Mouse (Mus musculus) embryonic facial prominence, embryonic 12.5 days (tissue): ENCODE data around the gene Gm42957. TPM values are rescaled to one million over a fixed set of nuclear protein-coding genes. Genes with fewer than 3 reads are reported as not detected.
"Not testable (repeated sequence)": the region's sequence is repeated elsewhere in the genome, so short reads cannot be mapped to it uniquely, and the experiment has no call there.

ENCODE experiments used
- ATAC-seq: fragments of 200-750 bp; cut with Nextera tagmentation; 2 replicates; pipeline ENCODE4 v1.8.0; 2017; ENCODE audit not compliant: insufficient number of reproducible peaks, insufficient read depth, low FRiP score, low TSS enrichment
- H3K27ac ChIP-seq: fragments of 300-500 bp; sonication (generic); 2 replicates; pipeline ENCODE4 v1.5.1; 2016; ENCODE audit warnings: mild to moderate bottlenecking
- H3K27me3 ChIP-seq: fragments of 300-500 bp; sonication (generic); 2 replicates; pipeline ENCODE4 v1.6.1; 2016; ENCODE audit warnings: mild to moderate bottlenecking, moderate library complexity
- H3K36me3 ChIP-seq: fragments of 300-500 bp; sonication (generic); 2 replicates; pipeline ENCODE4 v1.6.1; 2016; ENCODE audit warnings: mild to moderate bottlenecking
- H3K4me1 ChIP-seq: fragments of 300-500 bp; sonication (generic); 2 replicates; pipeline ENCODE4 v1.6.1; 2016
- H3K4me2 ChIP-seq: fragments of 300-500 bp; sonication (generic); replicated peaks from 2 replicates; pipeline ENCODE4 v1.6.1; 2016; ENCODE audit warnings: mild to moderate bottlenecking, moderate library complexity
- H3K4me3 ChIP-seq: fragments of 300-500 bp; sonication (generic); 2 replicates; pipeline ENCODE4 v1.5.1; 2016; ENCODE audit warnings: mild to moderate bottlenecking
- H3K9ac ChIP-seq: fragments of 300-500 bp; sonication (generic); 2 replicates; pipeline ENCODE4 v1.6.1; 2016; ENCODE audit warnings: mild to moderate bottlenecking, moderate library complexity
- H3K9me3 ChIP-seq: fragments of 300-500 bp; sonication (generic); 2 replicates; pipeline ENCODE4 v1.6.1; 2016; ENCODE audit warnings: mild to moderate bottlenecking, moderate library complexity
- whole genome bisulfite sequencing: fragments of 180-500 bp; shearing (Covaris S2); methylation state at CpG from one replicate; pipeline ENCODE4 v1.1.7; 2016; 5-methylcytosine and 5-hydroxymethylcytosine counted together
- polyA plus RNA-seq: library from polyadenylated mRNA; unstranded; fragments of >200 nt; fragmentation: Nextera tagmentation; extraction: Ambion mirVana; gene quantifications from 2 replicates; pipeline ENCODE4 v1.2.1, GENCODE M21; 2016

Gm42957 gene
- polyA plus RNA-seq, 1 experiment from 2014 or later, result 0.10 TPM

- ATAC-seq, result no peak
- peaks cover 52% of the 10 kb centered on the region for H3K4me1 ChIP-seq
- H3K4me3 ChIP-seq, result peak overlapping the region; percentile 47; the same call in 1 of the 2 replicates
- H3K36me3 ChIP-seq, result no peaks in the 10 kb centered on the region
- no peak overlapping the region for H3K9ac ChIP-seq
- peak overlapping the region; percentile 96 for H3K4me2 ChIP-seq
- peaks cover 17% of the 10 kb centered on the region for H3K27me3 ChIP-seq
- no peak overlapping the region for H3K27ac ChIP-seq
- H3K9me3 ChIP-seq, result no peaks in the 10 kb centered on the region
- 44% methylated on average over 8 of the region's 8 CpGs for WGBS
Observed at GRCm38 (mm10) chr3:96599069-96599393, 36.2 kb upstream of the Gm42957 start.

- ATAC-seq, result no peak
- no peak overlapping the region for H3K4me2 ChIP-seq
- H3K27ac ChIP-seq, result no peak overlapping the region
Observed at GRCm38 (mm10) chr3:96599411-96599810, 35.9 kb upstream of the Gm42957 start.

GRCm38 (mm10) chr3:96600639-96601250 is 34.5 kb upstream of the Gm42957 start, which contains the start of gene Lix1l:
Gene Lix1l, plus strand, starts transcription at chr3:96601149.
- Histone ChIP-seq H3K36me3 (no peaks in the 10 kb centered on the region), H3K9ac (peak within 1 kb of the TSS; percentile 95), H3K27me3 (peaks cover 7% of the 10 kb centered on the region), H3K4me2 (peak within 1 kb of the TSS; percentile 65), H3K4me1 (peaks cover 59% of the 10 kb centered on the region), H3K4me3 (peak within 1 kb of the TSS; percentile 89), H3K27ac (peak within 1 kb of the TSS; percentile 97), H3K9me3 (no peaks in the 10 kb centered on the region)
- peak; percentile 93 for ATAC-seq
- 1% methylated on average over 27 of the region's 27 CpGs for WGBS

More at GRCm38 (mm10) chr3:96599411-96599810, 35.9 kb upstream of the Gm42957 start:
- no peaks in the 10 kb centered on the region for H3K36me3 ChIP-seq
- no peak overlapping the region for H3K9ac ChIP-seq
- peaks cover 54% of the 10 kb centered on the region for H3K4me1 ChIP-seq
- no peak overlapping the region for H3K4me3 ChIP-seq
- H3K27me3 ChIP-seq, result peaks cover 17% of the 10 kb centered on the region
- no peaks in the 10 kb centered on the region for H3K9me3 ChIP-seq
- 77% methylated on average over 3 of the region's 3 CpGs for WGBS

- Histone ChIP-seq H3K4me3 (peak overlapping the region; percentile 89), H3K9ac (peak overlapping the region; percentile 95), H3K27ac (peak overlapping the region; percentile 97), H3K27me3 (peaks cover 6% of the 10 kb centered on the region), H3K36me3 (no peaks in the 10 kb centered on the region), H3K4me1 (peaks cover 54% of the 10 kb centered on the region), H3K9me3 (no peaks in the 10 kb centered on the region), H3K4me2 (peak overlapping the region; percentile 65)
- under 1% methylated on average over 40 of the region's 40 CpGs for WGBS
- peak; percentile 64 for ATAC-seq
Observed at GRCm38 (mm10) chr3:96601251-96601787, 34.0 kb upstream of the Gm42957 start.

- H3K36me3 ChIP-seq, result no peaks in the 10 kb centered on the region
- peaks cover 6% of the 10 kb centered on the region; the same call in 1 of the 2 replicates for H3K27me3 ChIP-seq
- no peaks in the 10 kb centered on the region for H3K9me3 ChIP-seq
- WGBS, result 24% methylated on average over 10 of the region's 10 CpGs
- peaks cover 46% of the 10 kb centered on the region for H3K4me1 ChIP-seq
- peak overlapping the region; percentile 65 for H3K4me2 ChIP-seq
- peak overlapping the region; percentile 89 for H3K4me3 ChIP-seq
- peak overlapping the region; percentile 95 for H3K9ac ChIP-seq
- peak overlapping the region; percentile 97 for H3K27ac ChIP-seq
- ATAC-seq, result no peak
Observed at GRCm38 (mm10) chr3:96601941-96602703, 33.2 kb upstream of the Gm42957 start.

GRCm38 (mm10) chr3:96602704-96603084 is 32.6 kb upstream of the Gm42957 start:
- Histone ChIP-seq H3K9me3 (no peaks in the 10 kb centered on the region), H3K27me3 (peaks cover 6% of the 10 kb centered on the region; the same call in 1 of the 2 replicates), H3K4me3 (peak overlapping the region; percentile 89), H3K27ac (peak overlapping the region; percentile 97), H3K4me2 (peak overlapping the region; percentile 65), H3K4me1 (peaks cover 42% of the 10 kb centered on the region), H3K9ac (peak overlapping the region; percentile 95), H3K36me3 (no peaks in the 10 kb centered on the region)
- WGBS, result 46% methylated on average over 5 of the region's 5 CpGs
- ATAC-seq, result no peak

GRCm38 (mm10) chr3:96603311-96603710 is 32.0 kb upstream of the Gm42957 start:
- H3K27me3 ChIP-seq, result peaks cover 6% of the 10 kb centered on the region; the same call in 1 of the 2 replicates
- H3K9me3 ChIP-seq, result no peaks in the 10 kb centered on the region
- H3K36me3 ChIP-seq, result no peaks in the 10 kb centered on the region
- ATAC-seq, result no peak
- peak overlapping the region; percentile 65 for H3K4me2 ChIP-seq
- H3K9ac ChIP-seq, result peak overlapping the region; percentile 95; the same call in 1 of the 2 replicates
- peaks cover 39% of the 10 kb centered on the region for H3K4me1 ChIP-seq
- H3K27ac ChIP-seq, result peak overlapping the region; percentile 97
- 53% methylated on average over 5 of the region's 5 CpGs for WGBS
- peak overlapping the region; percentile 89 for H3K4me3 ChIP-seq

GRCm38 (mm10) chr3:96606007-96606406 is 29.3 kb upstream of the Gm42957 start:
- H3K27me3 ChIP-seq, H3K36me3 ChIP-seq, ATAC-seq, H3K27ac ChIP-seq, H3K9me3 ChIP-seq, H3K4me2 ChIP-seq, H3K4me3 ChIP-seq, H3K9ac ChIP-seq: not testable (repeated sequence)
- H3K4me1 ChIP-seq, result peaks cover 25% of the 10 kb centered on the region
- 87% methylated on average over 4 of the region's 4 CpGs for WGBS

- Histone ChIP-seq H3K9ac (no peak overlapping the region), H3K27me3 (no peaks in the 10 kb centered on the region), H3K9me3 (no peaks in the 10 kb centered on the region), H3K36me3 (no peaks in the 10 kb centered on the region), H3K27ac (no peak overlapping the region), H3K4me2 (no peak overlapping the region), H3K4me1 (peaks cover 25% of the 10 kb centered on the region), H3K4me3 (no peak overlapping the region)
- WGBS, result 89% methylated on average over 4 of the region's 4 CpGs
- no peak for ATAC-seq
Observed at GRCm38 (mm10) chr3:96606618-96607017, 28.7 kb upstream of the Gm42957 start.

- Histone ChIP-seq H3K4me1 (no peaks in the 10 kb centered on the region), H3K9ac (no peak overlapping the region), H3K4me2 (no peak overlapping the region), H3K27me3 (no peaks in the 10 kb centered on the region), H3K36me3 (peaks cover 51% of the 10 kb centered on the region), H3K27ac (no peak overlapping the region), H3K9me3 (no peaks in the 10 kb centered on the region), H3K4me3 (no peak overlapping the region)
- no peak for ATAC-seq
- WGBS, result 59% methylated on average over 3 of the region's 3 CpGs
Observed at GRCm38 (mm10) chr3:96617941-96618340, 17.3 kb upstream of the Gm42957 start.

- H3K4me1 ChIP-seq, result no peaks in the 10 kb centered on the region
Observed at GRCm38 (mm10) chr3:96623201-96623600, 12.1 kb upstream of the Gm42957 start.

More at GRCm38 (mm10) chr3:96623201-96623600, 12.1 kb upstream of the Gm42957 start:
- Histone ChIP-seq H3K27ac (no peak overlapping the region), H3K36me3 (peaks cover 48% of the 10 kb centered on the region), H3K9ac (no peak overlapping the region), H3K9me3 (no peaks in the 10 kb centered on the region), H3K4me3 (no peak overlapping the region), H3K4me2 (no peak overlapping the region), H3K27me3 (no peaks in the 10 kb centered on the region)
- no peak for ATAC-seq
- WGBS, result 94% methylated on average over 4 of the region's 4 CpGs
